Mouse (Mus musculus) MN1 (cell line): ENCODE data around the gene Gpr65.
"Not testable (repeated sequence)": the region's sequence is repeated elsewhere in the genome, so short reads cannot be mapped to it uniquely, and the experiment has no call there.

ENCODE experiments used
- DNase-seq: peaks from one replicate; pipeline ENCODE4 v3.0.0-alpha.2; 2016; ENCODE audit warnings: low spot score

The Gpr65 gene

GRCm38 (mm10) chr12:98268441-98269369 is at the start of gene Gpr65:
TSS of gene Gpr65 (plus strand) at chr12:98268635.
- DNase-seq: no peak

- no peak for DNase-seq
Measured at GRCm38 (mm10) chr12:98223286-98223685, 45.1 kb upstream of the Gpr65 start.

- DNase-seq: no peak
Measured at GRCm38 (mm10) chr12:98227037-98227436, 41.4 kb upstream of the Gpr65 start.

- not testable (repeated sequence) for DNase-seq
Measured at GRCm38 (mm10) chr12:98238478-98238877, 30.0 kb upstream of the Gpr65 start.

GRCm38 (mm10) chr12:98244161-98244560 is 24.3 kb upstream of the Gpr65 start:
- DNase-seq: no peak

- DNase-seq: no peak
Measured at GRCm38 (mm10) chr12:98244865-98245264, 23.6 kb upstream of the Gpr65 start.

GRCm38 (mm10) chr12:98246835-98247234 is 21.6 kb upstream of the Gpr65 start:
- DNase-seq: no peak

GRCm38 (mm10) chr12:98249671-98250070 is 18.8 kb upstream of the Gpr65 start:
- DNase-seq: peak; percentile 14

GRCm38 (mm10) chr12:98250327-98250726 is 18.1 kb upstream of the Gpr65 start:
- DNase-seq: no peak

GRCm38 (mm10) chr12:98252417-98252816 is 16.0 kb upstream of the Gpr65 start:
- DNase-seq: no peak

GRCm38 (mm10) chr12:98255373-98255995 is 13.0 kb upstream of the Gpr65 start:
- no peak for DNase-seq

GRCm38 (mm10) chr12:98258371-98258844 is 10.0 kb upstream of the Gpr65 start:
- no peak for DNase-seq

- DNase-seq: peak; percentile 83
Measured at GRCm38 (mm10) chr12:98258845-98259517, 9.5 kb upstream of the Gpr65 start, which contains the start of gene Galc. TSS of gene Galc (minus strand) at chr12:98259459.

GRCm38 (mm10) chr12:98259518-98259852 is 8.9 kb upstream of the Gpr65 start:
- no peak for DNase-seq

- no peak for DNase-seq
Measured at GRCm38 (mm10) chr12:98265697-98266096, 2.7 kb upstream of the Gpr65 start.

GRCm38 (mm10) chr12:98269791-98270745 is 1.6 kb downstream of the Gpr65 start:
- no peak for DNase-seq

GRCm38 (mm10) chr12:98270810-98271566 is 2.6 kb downstream of the Gpr65 start:
- DNase-seq: no peak

- DNase-seq: no peak
Measured at GRCm38 (mm10) chr12:98272433-98272832, 4.0 kb downstream of the Gpr65 start.

GRCm38 (mm10) chr12:98280530-98280929 is 12.1 kb downstream of the Gpr65 start:
- peak; percentile 37 for DNase-seq

- DNase-seq: no peak
Measured at GRCm38 (mm10) chr12:98280996-98281395, 12.6 kb downstream of the Gpr65 start.
